Mouse (Mus musculus) lung, postnatal 0 days (tissue): ENCODE results near the gene Khdc1c. TPM values are rescaled to one million over a fixed set of nuclear protein-coding genes. Genes with fewer than 3 reads are reported as not detected.
"Not testable (repeated sequence)": the region's sequence is repeated elsewhere in the genome, so short reads cannot be mapped to it uniquely, and the experiment has no call there.

Experiments
- ATAC-seq: fragments of 200-750 bp; cut with Nextera tagmentation; 2 replicates; pipeline ENCODE4 v1.8.0; 2017; ENCODE audit warnings: moderate library complexity
- DNase-seq: peaks from one replicate; pipeline ENCODE4 v3.0.0-alpha.2; 2016; ENCODE audit warnings: low spot score
- H3K27ac ChIP-seq: fragments of 300-500 bp; sonication (generic); 2 replicates; pipeline ENCODE4 v1.5.1; 2014; ENCODE audit warnings: antibody characterized with exemption, mild to moderate bottlenecking, low read length, mixed read lengths
- H3K27me3 ChIP-seq: fragments of 300-500 bp; sonication (generic); replicated peaks from 2 replicates; pipeline ENCODE4 v1.6.1; 2014; ENCODE audit warnings: low read length, mixed read lengths; ENCODE audit not compliant: insufficient read depth
- H3K36me3 ChIP-seq: fragments of 300-500 bp; sonication (generic); 2 replicates; pipeline ENCODE4 v1.6.1; 2014; ENCODE audit warnings: low read length, mixed read lengths; ENCODE audit not compliant: insufficient read depth
- H3K4me1 ChIP-seq: fragments of 300-500 bp; sonication (generic); 2 replicates; pipeline ENCODE4 v1.6.1; 2014; ENCODE audit warnings: antibody characterized with exemption, low read depth, low read length, mixed read lengths; ENCODE audit not compliant: insufficient read depth
- H3K4me2 ChIP-seq: fragments of 300-500 bp; sonication (generic); replicated peaks from 2 replicates; pipeline ENCODE4 v1.6.1; 2014; ENCODE audit warnings: low read depth, mild to moderate bottlenecking, low read length, moderate library complexity, mixed read lengths
- H3K4me3 ChIP-seq: fragments of 300-500 bp; sonication (generic); 2 replicates; pipeline ENCODE4 v1.5.1; 2014; ENCODE audit warnings: low read depth, low read length
- H3K9ac ChIP-seq: fragments of 300-500 bp; sonication (generic); replicated peaks from 2 replicates; pipeline ENCODE4 v1.6.1; 2014; ENCODE audit warnings: low read depth, mild to moderate bottlenecking
- H3K9me3 ChIP-seq: fragments of 300-500 bp; sonication (generic); 2 replicates; pipeline ENCODE4 v1.6.1; 2016; ENCODE audit warnings: low read length, mixed read lengths
- CTCF ChIP-seq: IDR thresholded peaks from 2 replicates; pipeline ENCODE4 v1.5.1; 2016; ENCODE audit warnings: antibody characterized with exemption, mild to moderate bottlenecking
- EP300 ChIP-seq: IDR thresholded peaks from 2 replicates; pipeline ENCODE4 v1.6.1; 2016; ENCODE audit warnings: antibody characterized with exemption, mild to moderate bottlenecking, control low read depth
- WGBS: fragments of 180-500 bp; shearing (Covaris S2); extraction: QIAGEN DNeasy Blood & Tissue Kit; methylation state at CpG from one replicate; pipeline ENCODE4 v1.1.7; 2014; 5-methylcytosine and 5-hydroxymethylcytosine counted together
- polyA plus RNA-seq: library from polyadenylated mRNA; unstranded; fragments of >200 nt; fragmentation: Nextera tagmentation; extraction: Ambion mirVana; gene quantifications from 2 replicates; pipeline ENCODE4 v1.2.1, GENCODE M21; 2015

The Khdc1c gene
- not detected in 2 replicates for polyA plus RNA-seq

- not testable (repeated sequence) for H3K27me3 ChIP-seq, H3K4me3 ChIP-seq, H3K9me3 ChIP-seq, H3K4me1 ChIP-seq, ATAC-seq, H3K36me3 ChIP-seq, H3K9ac ChIP-seq, H3K4me2 ChIP-seq, DNase-seq, H3K27ac ChIP-seq
- 68% methylated on average over 1 of the region's 1 CpGs for WGBS
Observed at GRCm38 (mm10) chr1:21368031-21368430, at the start of gene Khdc1c. Gene Khdc1c (plus strand): TSS chr1:21368331.

- H3K27me3 ChIP-seq, DNase-seq, H3K4me1 ChIP-seq, H3K4me2 ChIP-seq, H3K4me3 ChIP-seq, H3K9me3 ChIP-seq, H3K9ac ChIP-seq, H3K27ac ChIP-seq, H3K36me3 ChIP-seq, ATAC-seq: not testable (repeated sequence)
- WGBS = 96% methylated on average over 5 of the region's 5 CpGs
Observed at GRCm38 (mm10) chr1:21320271-21320670, 47.9 kb upstream of the Khdc1c start.

GRCm38 (mm10) chr1:21321656-21322055, 46.5 kb upstream of the Khdc1c start:
- H3K27me3 ChIP-seq = no peaks in the 10 kb centered on the region
- TF ChIP-seq CTCF (no peak), EP300 (no peak)

DNA sequence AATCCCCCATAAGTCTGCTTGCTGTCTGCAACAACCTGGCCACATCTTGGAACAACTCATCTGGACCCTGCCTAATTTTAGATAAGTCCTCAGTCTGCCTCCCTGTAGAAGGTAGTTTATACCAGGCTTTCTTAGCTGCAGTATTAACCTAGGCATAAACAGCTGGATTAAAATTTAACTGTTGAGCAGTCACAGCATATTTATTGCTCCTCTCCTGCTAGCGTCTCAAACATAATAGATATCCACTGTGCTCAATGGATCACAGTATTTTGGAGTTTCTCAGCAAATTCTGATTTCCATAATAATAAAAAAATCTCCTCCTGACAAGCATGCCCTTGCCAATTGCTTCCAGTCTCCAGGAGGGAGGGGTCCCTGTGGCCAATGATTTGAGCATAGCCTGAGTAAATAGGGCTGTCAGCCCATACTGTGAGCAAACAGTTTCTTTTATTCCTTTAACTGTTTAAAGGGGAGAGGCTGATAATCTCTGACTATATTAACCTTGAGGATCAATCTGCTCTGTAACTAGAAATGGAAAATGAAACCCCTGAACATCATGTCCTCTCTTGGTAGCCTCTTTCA, 44.0 kb upstream of the Khdc1c start:
- ATAC-seq = no peak
- Histone ChIP-seq H3K9me3 (no peaks in the 10 kb centered on the region), H3K27me3 (no peaks in the 10 kb centered on the region), H3K4me3 (no peak overlapping the region), H3K27ac (no peak overlapping the region), H3K9ac (no peak overlapping the region), H3K36me3 (no peaks in the 10 kb centered on the region), H3K4me1 (no peaks in the 10 kb centered on the region), H3K4me2 (no peak overlapping the region)
- no peak for TF ChIP-seq CTCF
- no peak for TF ChIP-seq EP300
- DNase-seq = no peak
- 69% methylated on average over 1 of the region's 1 CpGs for WGBS

More at GRCm38 (mm10) chr1:21321656-21322055, 46.5 kb upstream of the Khdc1c start:
- Histone ChIP-seq H3K9me3 (no peaks in the 10 kb centered on the region), H3K9ac (no peak overlapping the region), H3K27ac (no peak overlapping the region), H3K4me3 (no peak overlapping the region), H3K36me3 (no peaks in the 10 kb centered on the region), H3K4me2 (no peak overlapping the region), H3K4me1 (no peaks in the 10 kb centered on the region)
- ATAC-seq (no peak), DNase-seq (no peak)
- 92% methylated on average over 1 of the region's 1 CpGs for WGBS

- Histone ChIP-seq H3K9me3 (no peaks in the 10 kb centered on the region), H3K4me1 (no peaks in the 10 kb centered on the region), H3K27ac (no peak overlapping the region), H3K4me3 (no peak overlapping the region), H3K4me2 (no peak overlapping the region), H3K9ac (no peak overlapping the region), H3K36me3 (no peaks in the 10 kb centered on the region), H3K27me3 (no peaks in the 10 kb centered on the region)
- ATAC-seq (no peak), DNase-seq (no peak)
- WGBS = 80% methylated on average over 1 of the region's 1 CpGs
- TF ChIP-seq CTCF (no peak), EP300 (no peak)
Observed at GRCm38 (mm10) chr1:21324633-21325032, 43.5 kb upstream of the Khdc1c start.

DNA sequence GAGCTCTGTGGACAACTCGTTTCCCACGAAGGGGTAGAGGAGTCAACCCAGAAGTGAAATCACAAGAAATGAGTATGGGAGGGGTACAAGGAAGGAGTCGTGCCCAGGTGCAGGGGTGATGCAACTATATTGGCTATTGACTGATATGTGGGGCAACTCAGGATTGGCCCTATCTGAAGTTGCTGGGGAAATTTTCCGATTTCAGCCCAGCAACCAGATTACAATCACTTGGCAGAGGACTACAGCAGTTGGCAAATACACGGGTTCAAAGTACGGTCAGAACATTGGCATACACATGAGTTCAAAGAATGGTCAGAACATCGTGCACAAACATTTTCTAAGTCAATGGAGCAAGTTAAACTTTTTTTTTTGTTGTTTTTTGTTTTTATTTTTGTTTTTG, 41.4 kb upstream of the Khdc1c start:
- Histone ChIP-seq H3K36me3 (no peaks in the 10 kb centered on the region), H3K4me1 (no peaks in the 10 kb centered on the region), H3K27me3 (no peaks in the 10 kb centered on the region), H3K9me3 (no peaks in the 10 kb centered on the region), H3K9ac (no peak overlapping the region), H3K4me2 (no peak overlapping the region), H3K27ac (no peak overlapping the region), H3K4me3 (no peak overlapping the region)
- 86% methylated on average over 7 of the region's 7 CpGs for WGBS
- TF ChIP-seq EP300 (peak; percentile 9; the same call in 1 of the 2 replicates), CTCF (no peak)
- ATAC-seq = no peak
- peak; percentile 13 for DNase-seq

DNA sequence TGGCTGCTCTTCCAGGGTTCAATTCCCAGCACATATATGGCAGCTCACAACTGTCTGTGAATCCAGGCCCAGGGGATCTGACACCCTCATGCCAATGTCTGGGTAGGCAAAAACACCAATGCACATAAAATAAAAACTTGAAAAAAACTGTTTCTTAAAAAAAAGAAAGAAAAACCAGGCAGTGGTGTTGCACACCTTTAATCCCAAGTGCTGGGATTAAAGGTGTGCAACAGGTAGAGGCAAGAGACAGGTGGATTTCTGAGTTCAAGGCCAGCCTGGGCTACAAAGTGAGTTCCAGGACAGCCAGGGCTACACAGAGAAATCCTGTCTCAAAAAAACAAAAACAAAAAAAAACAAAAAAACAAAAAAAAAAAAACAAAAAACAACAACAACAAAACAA, 37.0 kb upstream of the Khdc1c start:
- not testable (repeated sequence) for H3K27ac ChIP-seq, H3K36me3 ChIP-seq, H3K9ac ChIP-seq, H3K27me3 ChIP-seq, H3K4me2 ChIP-seq, H3K4me3 ChIP-seq, H3K9me3 ChIP-seq, H3K4me1 ChIP-seq, DNase-seq, ATAC-seq
